Mouse (Mus musculus) kidney, adult 2 months (tissue): ENCODE measurements around the gene Gsg1l. TPM values are rescaled to one million over a fixed set of nuclear protein-coding genes. Genes with fewer than 3 reads are reported as not detected.

Source experiments
- DNase-seq: peaks from one replicate; pipeline ENCODE4 v3.0.0; 2021
- H3K27ac ChIP-seq: fragments of 200-500 bp; 2 replicates; pipeline ENCODE4 v1.5.1; 2012; ENCODE audit warnings: low read depth, low read length, control low read depth, inconsistent platforms; ENCODE audit not compliant: insufficient read depth
- H3K27me3 ChIP-seq: fragments of 200-500 bp; replicated peaks from 2 replicates; pipeline ENCODE4 v1.6.1; 2012; ENCODE audit warnings: mild to moderate bottlenecking, moderate library complexity, low read length, inconsistent platforms; ENCODE audit not compliant: control insufficient read depth, insufficient read depth
- H3K36me3 ChIP-seq: fragments of 200-500 bp; 2 replicates; pipeline ENCODE4 v1.6.1; 2012; ENCODE audit warnings: mild to moderate bottlenecking, moderate library complexity, low read length, inconsistent platforms; ENCODE audit not compliant: control insufficient read depth, insufficient read depth
- H3K4me1 ChIP-seq: fragments of 200-500 bp; 2 replicates; pipeline ENCODE4 v1.6.1; 2011; ENCODE audit warnings: low read length; ENCODE audit not compliant: control insufficient read depth, insufficient read depth
- H3K4me3 ChIP-seq: fragments of 200-500 bp; 2 replicates; pipeline ENCODE4 v1.5.1; 2011; ENCODE audit warnings: mild to moderate bottlenecking, low read depth, low read length, control low read depth; ENCODE audit not compliant: insufficient read depth
- CTCF ChIP-seq: fragments of 200-500 bp; conservative IDR thresholded peaks from 2 replicates; pipeline ENCODE4 v1.5.1; 2011; ENCODE audit warnings: low read depth, mild to moderate bottlenecking, control low read depth, low read length, moderate library complexity, mixed read lengths; ENCODE audit not compliant: insufficient read depth, insufficient read length
- POLR2A ChIP-seq: fragments of 200-500 bp; IDR thresholded peaks from one replicate; pipeline ENCODE4 v1.6.1; 2011; ENCODE audit warnings: low read depth, low read length, control low read depth
- WGBS: fragments of 180-500 bp; shearing (Covaris S2); methylation state at CpG from one replicate; pipeline ENCODE4 v1.1.7; 2018; 5-methylcytosine and 5-hydroxymethylcytosine counted together
- polyA plus RNA-seq: library from polyadenylated mRNA; depleted of rRNA; stranded (reverse); fragments of >200 nt; gene quantifications from 2 replicates; pipeline ENCODE4 v1.2.3, GENCODE M21; 2012; rRNA removed

Gsg1l gene
- polyA plus RNA-seq, result 0.33 and 0.45 TPM in 2 replicates

DNA sequence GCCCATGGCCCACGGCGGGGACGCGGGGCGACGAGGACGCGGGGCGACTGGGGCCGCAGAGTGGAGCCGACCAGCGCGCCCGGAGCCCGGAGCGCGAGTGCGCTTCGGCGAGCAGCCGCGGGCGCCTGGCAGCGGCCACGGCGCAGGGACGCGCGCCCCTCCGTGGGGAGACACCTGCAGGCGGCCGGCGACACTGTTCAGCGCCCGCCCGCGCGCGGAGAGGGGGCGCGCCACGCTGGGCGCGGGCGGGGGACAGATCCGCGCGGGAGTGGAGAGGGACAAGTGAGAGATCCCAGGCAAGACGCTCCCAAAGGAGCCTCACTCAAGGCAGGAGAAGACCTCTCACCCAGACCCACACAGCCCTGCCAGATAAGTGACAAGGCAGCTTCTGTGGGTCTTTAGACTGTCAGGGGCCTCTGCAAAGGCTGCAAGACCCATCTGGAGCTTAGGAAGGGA is at the start of gene Gsg1l:
Gsg1l (minus strand) TSS at position 126 of the 456 bp plus-strand sequence.
- 0 out of 2 replicates have a peak, but pooled peaks cover 5% of the 10 kb centered on the region for H3K4me1 ChIP-seq
- H3K4me3 ChIP-seq, result peak within 1 kb of the TSS; percentile 15; the same call in 1 of the 2 replicates
- no peaks in the 10 kb centered on the region for H3K36me3 ChIP-seq
- no peak within 1 kb of the TSS for H3K27ac ChIP-seq
- DNase-seq, result no peak
- 2% methylated on average over 49 of the region's 49 CpGs for WGBS
- no peak for TF ChIP-seq POLR2A
- no peak for TF ChIP-seq CTCF
- H3K27me3 ChIP-seq, result no peaks in the 10 kb centered on the region

DNA sequence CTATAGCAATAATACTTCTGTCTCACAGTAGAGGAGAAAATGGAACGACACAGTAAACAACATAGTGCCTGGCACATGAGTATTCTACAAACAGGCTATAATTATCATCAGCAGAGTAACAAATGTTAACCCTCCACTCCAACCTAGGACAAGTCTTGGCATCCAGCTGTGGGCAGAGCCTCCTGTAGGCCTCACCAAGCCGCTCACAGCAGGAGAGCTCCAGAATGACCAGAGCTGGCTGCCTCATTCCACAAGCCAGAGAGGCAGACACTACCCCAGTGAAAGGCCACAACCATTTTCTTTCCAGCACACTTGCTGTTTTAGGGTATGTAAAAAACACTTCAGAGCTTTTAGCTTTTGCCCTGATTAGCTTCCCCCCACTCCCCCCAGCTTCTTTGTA is 45.5 kb upstream of the Gsg1l start:
- 85% methylated on average over 2 of the region's 2 CpGs for WGBS
- no peak overlapping the region for H3K27ac ChIP-seq
- H3K4me3 ChIP-seq, result no peak overlapping the region
- H3K36me3 ChIP-seq, result peaks cover 9% of the 10 kb centered on the region
- H3K27me3 ChIP-seq, result no peaks in the 10 kb centered on the region
- TF ChIP-seq POLR2A, result no peak
- no peak for TF ChIP-seq CTCF
- no peaks in the 10 kb centered on the region for H3K4me1 ChIP-seq
- no peak for DNase-seq

DNA sequence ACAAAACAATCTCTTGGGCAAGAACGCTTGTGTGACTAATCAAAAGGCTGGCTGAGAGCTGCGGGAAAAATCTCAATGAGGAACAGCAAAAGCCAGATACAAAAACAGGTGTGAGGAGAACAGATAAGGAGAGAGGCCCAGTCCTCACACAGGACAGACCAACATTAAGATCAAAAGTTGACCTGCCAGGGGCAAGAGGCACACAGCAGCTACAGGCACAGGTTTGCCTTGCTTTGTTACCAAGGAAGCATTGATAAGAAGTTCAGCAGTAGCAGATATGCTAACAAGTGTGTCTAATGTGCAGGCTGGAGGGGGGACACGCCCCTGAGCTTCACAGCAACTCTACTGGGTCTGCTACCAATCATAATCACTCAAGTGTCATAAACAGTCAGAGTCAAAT is 44.3 kb upstream of the Gsg1l start:
- no peak for TF ChIP-seq CTCF
- no peak for TF ChIP-seq POLR2A
- WGBS, result 92% methylated on average over 3 of the region's 3 CpGs
- Histone ChIP-seq H3K4me1 (peaks cover 3% of the 10 kb centered on the region; the same call in 1 of the 2 replicates), H3K27me3 (no peaks in the 10 kb centered on the region), H3K27ac (no peak overlapping the region), H3K4me3 (no peak overlapping the region), H3K36me3 (peaks cover 10% of the 10 kb centered on the region)
- DNase-seq, result no peak

DNA sequence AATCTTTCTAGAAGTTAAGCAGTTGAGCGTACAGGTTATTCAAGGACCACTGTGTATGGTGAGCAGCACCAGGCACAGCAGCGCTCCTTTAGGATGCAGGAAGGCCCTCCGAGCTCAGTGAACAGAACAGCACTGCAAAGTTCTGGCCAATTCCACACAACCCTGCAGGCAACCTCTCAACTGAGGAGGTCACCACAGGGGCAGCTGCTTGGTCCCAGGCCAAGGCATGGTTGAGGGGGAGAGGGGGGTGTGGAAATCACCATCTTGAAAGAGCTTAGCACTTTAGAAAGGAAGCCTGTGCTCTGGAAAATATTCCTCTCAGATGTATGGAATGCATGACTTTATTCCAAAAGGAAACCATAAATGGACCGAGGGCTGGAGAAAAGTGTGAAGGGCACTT is 39.3 kb upstream of the Gsg1l start:
- TF ChIP-seq CTCF (no peak), POLR2A (no peak)
- peaks cover 3% of the 10 kb centered on the region; the same call in 1 of the 2 replicates for H3K4me1 ChIP-seq
- peaks cover 8% of the 10 kb centered on the region for H3K36me3 ChIP-seq
- DNase-seq, result peak; percentile 24
- WGBS, result 67% methylated on average over 4 of the region's 4 CpGs
- no peak overlapping the region for H3K27ac ChIP-seq
- H3K4me3 ChIP-seq, result no peak overlapping the region
- H3K27me3 ChIP-seq, result no peaks in the 10 kb centered on the region

DNA sequence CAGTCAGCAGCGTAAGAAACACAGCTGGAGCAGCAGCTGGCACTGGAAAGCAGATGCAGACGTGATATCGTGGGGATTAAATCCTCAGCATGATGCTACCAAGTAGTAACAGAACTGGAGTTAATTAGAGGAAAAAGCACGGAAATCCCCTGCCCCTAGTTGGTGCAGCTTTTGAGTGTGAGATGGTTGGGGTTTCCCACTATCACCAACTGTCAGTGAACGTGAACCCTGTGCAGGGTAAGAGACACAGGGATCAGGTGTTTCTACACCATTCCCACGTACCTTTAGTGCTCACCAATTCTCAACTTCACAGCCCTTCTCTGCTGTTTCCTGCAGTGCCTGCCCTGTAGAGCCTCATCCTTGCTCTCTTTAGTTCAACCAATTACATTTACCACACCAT is 37.6 kb upstream of the Gsg1l start:
- peaks cover 3% of the 10 kb centered on the region; the same call in 1 of the 2 replicates for H3K4me1 ChIP-seq
- H3K36me3 ChIP-seq, result peaks cover 13% of the 10 kb centered on the region
- no peaks in the 10 kb centered on the region for H3K27me3 ChIP-seq
- TF ChIP-seq CTCF (no peak), POLR2A (no peak)
- DNase-seq, result no peak
- no peak overlapping the region for H3K27ac ChIP-seq
- H3K4me3 ChIP-seq, result no peak overlapping the region
- WGBS, result 92% methylated on average over 6 of the region's 6 CpGs

DNA sequence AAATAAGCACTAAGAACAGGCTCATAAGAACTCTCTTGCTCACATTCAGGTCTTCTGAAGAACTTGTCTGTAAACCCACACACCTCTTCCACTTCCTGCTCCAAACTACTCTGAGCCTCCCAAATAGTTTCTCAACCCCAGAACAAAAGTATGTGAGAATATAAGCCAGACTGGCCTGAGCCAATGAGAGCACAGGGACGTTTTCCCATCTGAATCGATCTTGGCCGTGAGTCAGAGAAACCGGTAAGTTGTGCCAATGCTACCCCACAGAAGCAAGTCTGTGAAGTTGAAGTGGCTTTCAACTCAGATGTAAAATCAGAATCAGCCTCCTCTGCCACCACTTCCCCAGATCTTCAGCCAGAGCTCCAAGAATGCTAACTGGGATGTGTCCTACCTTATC is 31.1 kb upstream of the Gsg1l start:
- TF ChIP-seq CTCF (no peak), POLR2A (no peak)
- H3K4me1 ChIP-seq, result no peaks in the 10 kb centered on the region; the same call in 1 of the 2 replicates
- H3K4me3 ChIP-seq, result no peak overlapping the region
- H3K36me3 ChIP-seq, result peaks cover 6% of the 10 kb centered on the region
- whole genome bisulfite sequencing, result 72% methylated on average over 4 of the region's 4 CpGs
- no peak for DNase-seq
- no peaks in the 10 kb centered on the region for H3K27me3 ChIP-seq
- H3K27ac ChIP-seq, result no peak overlapping the region

DNA sequence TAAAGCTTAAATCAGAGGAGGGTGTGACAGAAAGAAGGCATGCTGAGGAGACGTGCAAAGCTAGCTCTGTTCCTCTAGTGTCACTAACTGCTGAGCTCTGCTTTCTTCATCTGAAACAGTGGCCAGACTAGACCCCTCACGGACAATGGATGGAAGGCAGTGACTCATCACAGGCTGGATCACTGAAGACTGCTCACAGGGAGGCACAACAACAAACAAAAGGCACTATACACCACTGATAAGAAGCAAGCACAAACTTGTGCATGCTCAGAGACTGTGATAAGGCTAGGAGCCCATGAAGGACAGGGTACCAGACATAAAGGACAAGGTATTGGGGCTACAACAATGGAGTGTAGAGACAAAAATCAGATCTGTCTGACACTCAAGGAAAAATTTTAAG is 29.0 kb upstream of the Gsg1l start:
- no peaks in the 10 kb centered on the region for H3K27me3 ChIP-seq
- no peaks in the 10 kb centered on the region; the same call in 1 of the 2 replicates for H3K4me1 ChIP-seq
- DNase-seq, result no peak
- H3K4me3 ChIP-seq, result no peak overlapping the region
- peaks cover 6% of the 10 kb centered on the region for H3K36me3 ChIP-seq
- TF ChIP-seq CTCF, result no peak
- TF ChIP-seq POLR2A, result no peak
- WGBS, result 85% methylated on average over 2 of the region's 2 CpGs
- H3K27ac ChIP-seq, result no peak overlapping the region
